Mouse (Mus musculus) neutrophil, adult 5-6 weeks (primary cell): ENCODE measurements at regions not wholly inside any gene's neighbourhood (a gene's known extent, or its start where the extent isn't known, plus 50 kb on each side); places are given as distances from the start of the nearest gene placed in this dataset.

Experiments used
- ATAC-seq: fragments of 151-379, 151-347 bp; 2 replicates; pipeline ENCODE4 v1.8.0; 2017; ENCODE audit warnings: mild to moderate bottlenecking, moderate TSS enrichment; ENCODE audit not compliant: insufficient number of reproducible peaks, poor library complexity, low FRiP score, severe bottlenecking; ENCODE audit errors: extremely low read depth

GRCm38 (mm10) chr11:22611102-22611869, 99.4 kb downstream of the Tmem17 start:
- no peak for ATAC-seq

- no peak for ATAC-seq
These were observed 101.6 kb downstream of the Tmem17 start for GRCm38 (mm10) chr11:22613500-22613899.

DNA sequence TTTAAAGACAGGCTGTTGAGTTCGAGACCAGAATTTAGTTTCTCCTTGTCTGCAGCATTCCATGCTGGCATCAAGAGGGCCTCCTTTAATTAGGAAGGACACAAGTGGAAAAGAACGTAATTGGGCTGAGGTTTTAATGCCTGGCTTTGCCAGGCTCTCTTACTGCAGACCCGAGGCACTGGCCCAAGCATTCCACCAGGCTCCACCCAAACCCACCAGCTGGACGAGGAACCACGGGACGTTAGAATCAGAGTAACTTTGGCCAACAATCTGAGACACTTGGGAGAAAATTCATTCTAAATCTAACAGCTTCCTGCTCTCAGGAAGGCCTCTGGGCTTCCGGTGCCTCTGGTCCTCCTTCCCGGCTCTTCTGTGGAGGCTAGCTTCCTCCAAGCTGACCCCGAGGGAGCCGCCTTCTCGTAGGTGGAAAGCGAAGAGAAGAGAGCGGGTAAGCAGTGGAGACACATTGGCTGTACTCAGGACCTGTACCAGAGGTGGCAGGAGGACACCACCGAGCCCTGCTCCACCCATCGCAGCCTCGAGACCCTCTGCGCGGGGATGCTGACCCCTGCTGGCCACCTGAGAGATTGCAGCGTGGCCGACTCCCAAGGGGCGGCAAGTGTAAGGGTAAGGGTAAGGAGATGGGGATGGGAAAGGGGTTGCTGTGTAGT, 105.5 kb downstream of the Tmem17 start:
- peak; percentile 93 for ATAC-seq

GRCm38 (mm10) chr11:22620912-22621705, 109.2 kb downstream of the Tmem17 start:
- no peak for ATAC-seq

GRCm38 (mm10) chr11:22621868-22622267, 110.0 kb downstream of the Tmem17 start:
- ATAC-seq: no peak

DNA sequence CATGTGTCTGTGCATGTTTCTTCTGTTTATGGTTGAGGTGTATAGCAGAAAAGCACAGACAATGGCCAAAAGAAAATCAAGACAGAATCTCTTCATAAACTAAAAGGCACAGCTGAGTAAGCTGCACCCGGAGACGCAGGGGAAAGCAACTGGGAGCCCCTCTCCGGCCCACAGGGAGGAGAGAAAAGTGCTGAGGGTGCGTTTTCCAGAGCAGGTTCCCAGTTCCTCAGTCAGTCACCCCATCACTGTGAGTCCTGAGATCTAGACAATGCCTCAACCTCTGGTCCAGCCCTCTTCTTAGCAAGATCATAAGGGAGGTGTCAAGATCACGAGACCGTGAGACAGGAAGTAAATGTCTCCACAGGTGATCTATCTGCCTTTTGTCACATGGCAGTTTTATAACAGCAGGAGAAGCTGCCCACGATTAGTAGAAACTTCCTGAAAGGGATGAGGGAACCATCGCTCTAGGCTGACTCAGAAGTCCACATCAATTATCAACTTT, 110.7 kb downstream of the Tmem17 start:
- no peak for ATAC-seq

- ATAC-seq: no peak
These were observed 114.5 kb downstream of the Tmem17 start for GRCm38 (mm10) chr11:22626407-22626806.

GRCm38 (mm10) chr11:22628497-22628896, 116.6 kb downstream of the Tmem17 start:
- ATAC-seq: no peak

GRCm38 (mm10) chr11:22628979-22629378, 117.1 kb downstream of the Tmem17 start:
- no peak for ATAC-seq

GRCm38 (mm10) chr11:22629581-22629980, 117.7 kb downstream of the Tmem17 start:
- no peak for ATAC-seq

DNA sequence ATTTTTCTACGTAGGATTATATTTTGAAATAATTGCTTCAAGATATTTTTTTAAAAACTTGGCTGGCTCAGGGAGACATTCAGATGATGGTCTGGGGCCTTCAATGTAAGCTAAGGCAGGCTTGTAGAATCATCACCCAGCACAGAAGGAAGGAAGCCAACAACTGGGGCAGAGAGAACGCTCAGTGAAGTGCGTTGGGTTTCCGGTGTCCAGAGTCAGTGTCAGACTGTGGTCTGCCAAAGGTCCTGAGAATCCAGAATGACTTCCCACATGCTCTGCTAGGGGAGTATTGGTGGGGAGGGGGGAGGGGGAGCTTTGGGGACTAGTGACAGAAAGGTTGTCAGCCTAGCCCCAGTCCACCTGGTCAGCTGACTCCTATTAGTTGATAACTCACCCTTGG, 118.1 kb downstream of the Tmem17 start:
- ATAC-seq: no peak

- no peak for ATAC-seq
These were observed 119.1 kb downstream of the Tmem17 start for GRCm38 (mm10) chr11:22630982-22631381.

DNA sequence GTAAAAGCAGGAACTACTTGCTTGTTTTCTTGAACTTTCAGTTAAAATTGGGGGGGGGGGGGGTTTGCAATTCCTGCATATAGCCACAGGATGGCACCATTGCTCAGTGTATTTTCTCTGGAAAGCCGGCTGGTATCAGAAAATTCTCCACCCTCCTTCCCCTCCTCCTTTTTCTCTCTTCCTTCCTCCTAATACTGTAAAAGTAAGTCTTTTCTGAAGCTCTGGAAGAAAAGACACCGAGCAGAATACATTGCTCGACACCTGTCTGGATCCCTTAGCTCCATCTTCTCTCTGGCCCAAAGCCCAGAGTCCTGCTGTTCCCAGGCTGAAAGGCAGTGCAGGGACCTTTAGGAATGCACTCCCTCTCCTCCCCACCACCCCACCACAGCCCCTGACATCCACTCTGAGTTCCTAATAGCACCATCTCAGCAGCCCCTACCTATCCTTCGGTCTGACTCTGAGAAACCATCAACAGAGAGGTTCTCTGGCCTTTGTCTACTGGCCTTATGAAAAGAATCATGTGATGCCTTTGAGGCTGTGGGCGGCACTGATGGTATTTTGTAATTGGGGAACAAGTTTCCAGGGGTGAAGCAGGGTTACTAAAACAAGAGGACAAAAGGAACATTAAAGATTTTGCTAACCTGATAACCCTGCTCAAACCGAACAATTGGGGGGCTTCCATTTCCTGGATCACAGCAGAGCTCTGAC, 119.9 kb downstream of the Tmem17 start:
- ATAC-seq: peak; percentile 74

DNA sequence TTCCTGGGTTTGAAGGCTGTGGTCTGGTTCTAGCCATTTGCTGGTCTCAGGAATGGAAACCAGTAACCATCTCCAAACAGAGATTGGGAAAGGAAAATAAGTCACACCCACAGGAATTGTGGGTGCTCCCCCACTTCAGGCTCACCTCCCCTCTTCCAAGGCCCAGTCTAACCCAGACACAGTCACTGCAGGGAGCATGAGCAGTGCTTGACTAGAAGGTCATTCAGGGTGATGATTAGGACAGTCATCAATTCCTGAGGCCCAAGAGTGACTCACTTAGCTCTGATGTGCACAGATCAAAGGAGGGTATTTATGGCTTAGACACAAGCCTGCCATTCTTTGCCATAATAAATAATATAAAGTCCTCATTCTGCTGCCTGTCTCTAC, 120.4 kb downstream of the Tmem17 start:
- ATAC-seq: no peak

DNA sequence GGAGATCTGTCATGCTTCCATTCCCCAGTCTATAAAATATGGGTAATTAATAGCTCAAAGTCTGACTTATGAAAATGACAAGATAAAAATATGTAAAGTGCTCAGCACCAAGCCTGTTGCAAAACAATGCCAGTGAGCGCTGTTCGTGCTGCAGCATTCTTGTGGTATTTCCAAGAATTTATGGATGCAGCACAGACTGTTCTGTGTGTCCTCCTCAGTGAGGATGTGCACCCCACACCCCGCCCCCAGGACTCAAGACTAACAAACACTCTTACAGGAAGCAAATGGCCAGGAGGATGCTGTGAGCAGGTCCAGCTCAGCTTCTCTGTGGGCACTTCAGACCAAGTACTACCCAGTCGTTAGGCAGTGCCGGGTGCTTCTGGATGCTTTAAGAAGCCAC, 121.1 kb downstream of the Tmem17 start:
- ATAC-seq: no peak

- no peak for ATAC-seq
These were observed 122.1 kb downstream of the Tmem17 start for GRCm38 (mm10) chr11:22633961-22634360.

DNA sequence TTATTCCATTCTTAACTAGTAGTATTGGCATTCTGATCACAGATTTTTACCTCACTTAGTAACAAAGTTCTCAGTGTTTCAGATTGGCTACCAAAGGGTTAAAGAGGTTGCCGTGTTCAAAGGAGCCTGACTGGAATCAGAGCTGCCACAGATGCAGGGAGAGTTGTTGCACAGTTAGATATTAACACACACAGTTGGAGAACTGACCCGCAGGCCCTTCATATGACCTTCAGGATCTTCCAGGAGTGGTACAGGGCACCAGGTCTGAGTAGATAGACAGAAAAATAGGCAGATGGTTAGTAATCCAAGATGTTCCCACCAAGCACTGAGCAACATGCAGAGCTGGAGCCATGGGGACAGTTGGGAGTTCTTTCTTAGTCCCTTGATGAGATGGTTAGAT, 123.1 kb downstream of the Tmem17 start:
- ATAC-seq: no peak

DNA sequence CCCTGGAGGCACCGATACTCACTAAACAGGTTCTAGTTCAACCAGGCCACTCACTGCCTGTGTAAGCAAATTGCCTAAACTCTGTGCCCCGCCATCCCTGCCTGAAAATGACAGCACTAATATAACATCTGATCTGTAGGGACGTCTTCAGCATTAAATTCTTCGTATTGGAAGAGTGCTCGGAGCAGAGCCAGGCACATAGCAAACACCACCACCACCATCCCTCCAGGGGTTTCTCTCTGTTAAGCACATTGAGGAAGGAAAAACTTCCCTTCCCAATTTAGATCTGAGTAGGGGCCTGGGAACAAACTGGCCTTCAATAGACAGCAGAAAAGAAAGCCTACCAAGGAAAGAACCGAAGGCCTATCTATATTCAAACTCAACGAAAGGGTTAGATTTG, 124.4 kb downstream of the Tmem17 start:
- no peak for ATAC-seq
